Mouse (Mus musculus): ENCODE data around the gene Met.

DNA sequence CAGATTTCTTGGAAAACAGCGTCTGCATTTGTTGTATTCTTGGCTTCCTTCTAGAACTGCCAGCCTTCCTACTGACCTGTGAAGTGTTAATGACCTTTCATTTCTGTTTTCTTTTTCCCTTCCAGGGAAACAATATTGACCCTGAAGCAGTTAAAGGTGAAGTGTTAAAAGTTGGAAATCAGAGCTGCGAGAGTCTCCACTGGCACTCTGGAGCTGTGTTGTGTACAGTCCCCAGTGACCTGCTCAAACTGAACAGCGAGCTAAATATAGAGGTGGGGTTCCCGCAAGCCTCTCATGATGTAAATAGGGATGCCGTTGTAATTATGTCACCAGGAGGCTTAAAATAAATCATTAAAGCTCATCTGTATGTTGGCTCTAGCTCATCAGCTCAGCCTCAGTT, 83.2 kb downstream of the Met start:
- TF ChIP-seq MYC (IDR thresholded peaks at IDR 0.05; ENCODE audit: low read depth, low read length) (no peak), CTCF (conservative IDR thresholded peaks at IDR 0.05 in 1 of 2, IDR thresholded peaks at IDR 0.05 in 1 of 2; ENCODE audit: low read depth in 2 of 2, low read length in 2 of 2) (no peak), MAFK (IDR thresholded peaks at IDR 0.05; ENCODE audit: insufficient replicate concordance, low read length) (no peak), EP300 (IDR thresholded peaks at IDR 0.05; ENCODE audit: low read length) (no peak), POLR2A (IDR thresholded peaks at IDR 0.05; ENCODE audit: low read depth, low read length) (no peak), TBP (conservative IDR thresholded peaks at IDR 0.05; ENCODE audit: low read depth, low read length) (no peak), SIN3A (IDR thresholded peaks at IDR 0.05; ENCODE audit: low read length) (no peak), RAD21 (IDR thresholded peaks at IDR 0.05; ENCODE audit: low read depth, low read length) (no peak)
